Mouse (Mus musculus): Measurements from ENCODE around the gene Slc2a12.

Gene Slc2a12

DNA sequence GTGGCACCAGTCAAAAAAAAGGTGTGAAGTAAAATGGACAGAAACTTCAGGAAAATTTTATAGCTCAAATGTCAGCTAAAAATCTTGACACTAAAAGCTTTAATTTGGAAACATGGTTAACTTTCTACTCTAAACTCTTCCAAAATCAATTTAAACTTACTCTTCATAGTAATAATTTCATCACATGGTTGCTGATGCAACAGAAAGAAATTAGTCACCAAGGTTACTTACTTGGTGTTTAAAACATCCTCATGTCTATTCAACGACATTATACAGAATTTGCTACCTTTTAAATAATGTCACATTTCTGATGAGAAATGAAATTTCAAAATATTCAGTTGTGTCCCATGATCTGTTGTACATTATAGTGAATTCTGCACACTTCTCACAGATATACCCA lies 83.4 kb downstream of the Slc2a12 start:
- WGBS = 44% methylated on average over 1 of the region's 1 CpGs

DNA sequence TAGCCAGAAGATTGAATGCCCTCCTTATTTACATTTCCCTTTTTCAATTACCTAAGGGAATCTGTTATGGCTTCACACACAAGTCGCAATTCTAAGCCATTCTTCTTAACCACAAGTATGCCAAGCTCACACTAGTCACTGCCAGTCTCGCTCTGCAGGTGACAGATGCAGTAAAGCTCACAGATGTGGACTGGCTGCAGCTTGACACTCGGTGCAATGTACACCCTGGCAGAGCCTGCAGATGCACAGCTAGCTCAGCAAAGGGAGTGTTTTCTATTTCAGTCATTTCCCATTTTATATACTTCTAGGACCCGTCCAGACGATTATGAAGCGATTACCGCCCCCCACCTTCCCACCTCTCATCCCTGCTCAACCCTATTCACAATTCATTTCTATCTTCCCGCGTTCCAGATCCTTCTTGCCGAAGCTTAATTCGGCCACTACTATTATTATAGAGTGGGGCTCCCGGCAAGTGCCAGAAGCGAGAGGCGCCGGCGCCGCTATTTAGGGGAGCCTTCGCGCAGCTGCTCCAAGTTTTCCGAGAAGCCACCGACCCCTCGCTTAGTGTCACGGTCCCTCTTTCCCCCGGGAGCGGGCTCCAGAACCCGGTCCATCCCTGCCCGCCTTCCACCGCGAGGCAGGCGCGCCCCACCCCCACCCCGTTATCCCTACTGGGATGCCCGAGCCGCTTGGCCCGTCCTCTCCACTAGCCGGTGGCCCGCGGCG lies 85.6 kb downstream of the Slc2a12 start:
- under 1% methylated on average over 39 of the region's 39 CpGs for WGBS

DNA sequence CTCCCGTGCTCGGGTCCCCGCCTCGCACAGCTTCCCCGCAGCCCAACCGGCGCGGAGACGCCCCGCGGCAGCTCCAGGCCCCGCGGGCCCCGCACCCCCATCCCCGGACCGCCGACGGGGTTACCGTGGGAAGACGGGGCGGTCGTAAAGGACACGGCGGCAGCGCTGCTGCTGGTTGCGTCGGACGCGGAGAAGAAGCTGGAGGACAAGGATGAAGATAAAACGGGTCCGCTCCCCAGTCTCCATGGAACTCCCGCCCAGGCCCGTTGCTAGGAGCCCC lies 86.1 kb downstream of the Slc2a12 start:
- under 1% methylated on average over 33 of the region's 33 CpGs for WGBS

DNA sequence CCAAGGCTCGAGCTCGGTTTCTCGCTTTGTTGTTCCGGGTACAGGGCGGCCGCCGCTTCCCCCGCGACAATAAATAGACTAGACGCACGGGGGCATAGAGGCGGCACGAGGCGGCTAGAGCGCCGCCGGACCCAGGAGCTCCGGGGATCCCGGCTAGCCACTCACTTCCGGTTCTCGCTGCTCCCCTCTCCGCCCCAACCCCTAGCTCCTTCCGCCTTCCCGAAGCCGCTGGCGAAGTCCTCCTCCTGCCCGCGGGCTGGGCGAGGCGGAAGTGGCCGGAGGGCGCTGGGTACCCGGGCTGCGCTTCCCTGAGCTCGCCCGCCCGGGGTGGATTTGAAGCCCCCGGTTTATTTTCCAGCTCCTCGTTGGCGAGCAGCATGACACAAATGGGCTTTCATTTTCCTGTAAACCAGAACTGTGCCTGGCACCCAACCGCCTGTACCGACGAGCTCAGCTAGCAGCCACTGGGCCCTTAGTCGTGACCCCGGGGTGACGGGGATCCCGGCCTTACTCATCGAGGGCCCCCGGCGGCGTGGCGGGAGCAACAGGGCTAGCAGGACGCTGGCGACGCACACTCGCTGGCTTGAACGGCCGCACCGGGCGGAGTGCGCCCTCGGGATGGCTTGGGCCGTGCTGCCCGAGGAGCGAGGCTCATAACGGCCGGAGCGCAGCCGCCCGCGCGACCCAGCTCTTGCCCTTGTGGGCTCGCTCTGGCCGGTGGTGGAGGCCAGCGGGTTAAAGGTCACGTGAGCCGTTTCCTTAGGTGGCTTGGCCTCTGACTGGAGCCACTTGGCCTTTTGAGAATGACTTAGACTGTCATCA lies 86.7 kb downstream of the Slc2a12 start, which contains the start of gene Tbpl1:
TSS of gene Tbpl1 (minus strand) at position 667 of the 822 bp plus-strand sequence.
- WGBS = under 1% methylated on average over 77 of the region's 77 CpGs

DNA sequence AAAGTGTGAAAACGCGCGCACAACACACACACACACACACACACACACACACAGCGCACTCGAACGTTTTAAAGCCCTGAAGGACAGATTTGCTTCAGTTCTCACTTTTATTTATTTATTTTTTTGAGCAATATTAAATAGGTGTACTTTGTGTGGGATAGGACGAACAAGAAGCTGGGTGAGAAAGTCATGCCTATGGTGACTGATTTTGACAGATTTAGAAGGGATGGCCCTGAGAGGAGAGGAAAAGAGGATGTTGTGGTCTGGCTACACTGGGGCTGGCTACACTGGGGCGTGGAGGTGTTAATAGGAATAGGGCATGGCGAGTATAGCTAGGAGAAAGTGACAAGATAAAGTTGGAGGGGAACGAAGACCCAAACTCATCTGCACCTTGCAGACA lies 87.4 kb downstream of the Slc2a12 start:
- WGBS = 44% methylated on average over 10 of the region's 10 CpGs

DNA sequence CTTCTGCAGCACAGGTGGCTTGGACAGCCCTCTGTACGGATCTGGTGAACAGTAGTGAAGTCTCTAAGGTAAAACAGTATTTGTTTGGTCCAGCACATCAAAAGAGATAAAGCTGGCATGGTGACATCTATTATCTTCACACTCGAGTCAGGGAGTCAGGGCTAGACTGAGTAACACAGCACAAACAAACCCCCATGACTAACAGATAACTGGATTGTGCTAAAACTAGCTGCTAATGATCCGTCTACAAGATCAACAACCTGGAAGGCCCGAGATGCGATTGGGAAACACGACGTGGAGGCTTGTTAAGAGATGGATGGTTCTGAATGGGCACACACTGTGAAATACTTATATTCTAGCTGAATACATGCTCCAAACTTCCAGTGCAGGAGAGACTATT lies 101.1 kb downstream of the Slc2a12 start:
- WGBS = 60% methylated on average over 7 of the region's 7 CpGs

DNA sequence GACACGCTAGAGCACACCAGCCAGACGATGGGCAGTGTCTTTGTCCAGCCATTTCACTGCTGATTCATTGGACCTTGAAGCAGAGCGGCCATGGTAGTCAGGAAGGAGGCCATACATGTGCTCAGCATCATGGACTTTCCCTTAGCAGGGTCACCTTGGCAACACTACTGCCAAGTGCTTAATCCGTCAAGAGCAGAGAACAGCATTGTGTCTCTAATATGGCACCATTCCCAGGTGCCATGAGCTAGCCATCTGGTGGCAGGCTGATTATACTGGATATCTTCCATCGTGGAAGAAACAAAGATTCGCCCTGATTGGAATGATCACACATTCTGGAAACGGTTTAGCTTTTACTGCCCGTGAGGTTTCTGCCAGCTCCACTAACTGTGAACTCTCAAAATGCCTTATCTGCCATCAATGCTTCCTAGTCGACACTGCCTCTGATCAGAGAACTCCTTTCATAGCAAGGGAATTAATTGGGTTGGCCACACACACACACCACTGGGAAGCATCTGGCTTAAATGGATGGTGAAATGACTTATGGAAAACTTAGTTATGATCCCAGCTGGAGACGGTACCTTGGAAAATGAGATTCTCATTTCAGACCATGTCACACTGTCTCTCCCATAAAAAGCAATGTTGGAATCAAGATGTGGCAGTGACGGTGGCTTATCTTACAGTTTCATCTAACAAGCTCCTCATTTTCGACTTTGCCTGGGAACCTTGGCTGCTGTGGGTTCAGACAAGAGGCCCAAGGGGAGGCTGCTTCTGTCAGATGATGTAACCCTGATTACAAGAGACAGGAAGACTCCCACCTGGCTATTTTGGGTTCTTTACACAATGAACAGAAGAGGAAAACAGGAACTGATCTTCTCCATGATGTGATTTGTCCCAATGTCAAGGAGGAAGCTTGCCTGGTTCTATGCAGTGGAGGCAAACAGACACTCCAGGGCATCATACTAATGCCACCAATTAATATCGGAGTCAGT lies 101.8 kb downstream of the Slc2a12 start:
- WGBS = 43% methylated on average over 13 of the region's 13 CpGs

DNA sequence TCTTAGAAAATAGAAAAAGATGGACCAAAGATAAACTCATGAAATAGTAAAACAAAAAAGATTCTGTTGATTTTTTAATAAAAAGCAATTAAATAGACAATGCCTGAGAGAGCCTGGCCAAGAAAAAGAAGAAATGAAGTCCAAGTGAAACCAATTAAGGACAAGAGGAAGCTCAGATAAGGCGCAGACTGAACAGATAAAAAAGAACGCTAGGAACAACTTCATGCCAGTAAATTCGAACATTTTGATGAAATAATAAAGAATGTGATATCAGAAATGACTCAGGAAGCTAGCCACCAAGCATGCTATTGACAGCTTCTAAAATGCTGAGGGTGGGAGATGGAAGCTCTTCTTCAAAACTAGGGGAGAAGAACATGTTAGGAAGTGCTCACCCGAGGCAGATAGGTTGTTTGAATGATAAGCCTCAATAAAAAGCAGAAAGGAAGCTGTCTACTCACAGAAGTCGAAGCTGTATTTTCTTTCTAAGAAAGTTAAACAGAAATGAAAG lies 106.4 kb downstream of the Slc2a12 start:
- 69% methylated on average over 5 of the region's 5 CpGs for WGBS

Data from cerebral cortex, adult 2 months (tissue).